Mouse (Mus musculus): ENCODE measurements around the gene Sdhd. TPM values are rescaled to one million over a fixed set of nuclear protein-coding genes. Genes with fewer than 3 reads are reported as not detected.

Gene Sdhd
- polyA plus RNA-seq, 2 experiments: 170 to 266 TPM

GRCm38 (mm10) chr9:50555094-50555446 is 48.5 kb downstream of the Sdhd start, which contains the start of gene Bco2:
Gene Bco2 (minus strand): TSS chr9:50555181.
- no peaks in the 10 kb centered on the region for H3K9me3 ChIP-seq (ENCODE audit: control insufficient read depth, low read length)
- TF ChIP-seq POLR2A (IDR thresholded peaks at IDR 0.05; ENCODE audit: borderline replicate concordance, extremely low read depth, insufficient read depth, insufficient read length): no peak
- no peak for ATAC-seq (ENCODE audit: low FRiP score, low read depth)
- no peak within 1 kb of the TSS for H3K27ac ChIP-seq (replicated peaks; ENCODE audit: low read depth, low read length)
- H3K4me1 ChIP-seq (ENCODE audit: control insufficient read depth, insufficient read depth, low read length): no peaks in the 10 kb centered on the region
- H3K4me3 ChIP-seq (replicated peaks; ENCODE audit: low read length): no peak within 1 kb of the TSS
- H3K4me2 ChIP-seq (replicated peaks; ENCODE audit: low read depth, low read length, severe bottlenecking): peak within 1 kb of the TSS; percentile 25
- H3K9ac ChIP-seq (ENCODE audit: low read depth, low read length, severe bottlenecking): peak within 1 kb of the TSS; percentile 37; the same call in 1 of the 2 replicates
- no peak for DNase-seq (ENCODE audit: low spot score)
- WGBS: 22% methylated on average over 2 of the region's 2 CpGs
- H3K27me3 ChIP-seq (ENCODE audit: control insufficient read depth, insufficient read depth, low read length): no peaks in the 10 kb centered on the region
- no peaks in the 10 kb centered on the region for H3K36me3 ChIP-seq (ENCODE audit: control insufficient read depth, insufficient read depth, low read length)

GRCm38 (mm10) chr9:50554241-50555093 is 49.1 kb downstream of the Sdhd start, which contains the start of gene Il18:
Gene Il18 (plus strand): TSS chr9:50554827.
- ATAC-seq (ENCODE audit: low FRiP score, low read depth): no peak
- no peak within 1 kb of the TSS for H3K4me3 ChIP-seq (replicated peaks; ENCODE audit: low read length)
- H3K27me3 ChIP-seq (ENCODE audit: control insufficient read depth, insufficient read depth, low read length): no peaks in the 10 kb centered on the region
- no peak within 1 kb of the TSS for H3K27ac ChIP-seq (replicated peaks; ENCODE audit: low read depth, low read length)
- H3K9me3 ChIP-seq (ENCODE audit: control insufficient read depth, low read length): no peaks in the 10 kb centered on the region
- no peaks in the 10 kb centered on the region for H3K36me3 ChIP-seq (ENCODE audit: control insufficient read depth, insufficient read depth, low read length)
- H3K9ac ChIP-seq (ENCODE audit: low read depth, low read length, severe bottlenecking): peak within 1 kb of the TSS; percentile 37; the same call in 1 of the 2 replicates
- TF ChIP-seq POLR2A (IDR thresholded peaks at IDR 0.05; ENCODE audit: borderline replicate concordance, extremely low read depth, insufficient read depth, insufficient read length): no peak
- DNase-seq (ENCODE audit: low spot score): peak; percentile 42
- no peaks in the 10 kb centered on the region for H3K4me1 ChIP-seq (ENCODE audit: control insufficient read depth, insufficient read depth, low read length)
- 32% methylated on average over 12 of the region's 12 CpGs for WGBS
- H3K4me2 ChIP-seq (replicated peaks; ENCODE audit: low read depth, low read length, severe bottlenecking): peak within 1 kb of the TSS; percentile 25

GRCm38 (mm10) chr9:50553547-50553946 is 50.1 kb downstream of the Sdhd start:
- H3K4me1 ChIP-seq (ENCODE audit: control insufficient read depth, insufficient read depth, low read length): no peaks in the 10 kb centered on the region
- no peaks in the 10 kb centered on the region for H3K36me3 ChIP-seq (ENCODE audit: control insufficient read depth, insufficient read depth, low read length)
- H3K4me3 ChIP-seq (replicated peaks; ENCODE audit: low read length): no peak overlapping the region
- ATAC-seq (ENCODE audit: low FRiP score, low read depth) (no peak), DNase-seq (ENCODE audit: low spot score) (no peak)
- no peaks in the 10 kb centered on the region for H3K9me3 ChIP-seq (ENCODE audit: control insufficient read depth, low read length)
- WGBS: 75% methylated on average over 2 of the region's 2 CpGs
- no peak for TF ChIP-seq POLR2A (IDR thresholded peaks at IDR 0.05; ENCODE audit: borderline replicate concordance, extremely low read depth, insufficient read depth, insufficient read length)
- no peak overlapping the region for H3K4me2 ChIP-seq (replicated peaks; ENCODE audit: low read depth, low read length, severe bottlenecking)
- H3K27ac ChIP-seq (replicated peaks; ENCODE audit: low read depth, low read length): no peak overlapping the region
- no peaks in the 10 kb centered on the region for H3K27me3 ChIP-seq (ENCODE audit: control insufficient read depth, insufficient read depth, low read length)
- no peak overlapping the region for H3K9ac ChIP-seq (ENCODE audit: low read depth, low read length, severe bottlenecking)

- H3K4me3 ChIP-seq (replicated peaks; ENCODE audit: low read length): no peak overlapping the region
- H3K4me1 ChIP-seq (ENCODE audit: control insufficient read depth, insufficient read depth, low read length): no peaks in the 10 kb centered on the region
- no peaks in the 10 kb centered on the region for H3K36me3 ChIP-seq (ENCODE audit: control insufficient read depth, insufficient read depth, low read length)
- no peak overlapping the region for H3K9ac ChIP-seq (ENCODE audit: low read depth, low read length, severe bottlenecking)
- WGBS: 66% methylated on average over 5 of the region's 5 CpGs
- no peak overlapping the region for H3K27ac ChIP-seq (replicated peaks; ENCODE audit: low read depth, low read length)
- H3K4me2 ChIP-seq (replicated peaks; ENCODE audit: low read depth, low read length, severe bottlenecking): no peak overlapping the region
- H3K27me3 ChIP-seq (ENCODE audit: control insufficient read depth, insufficient read depth, low read length): no peaks in the 10 kb centered on the region
- no peak for TF ChIP-seq POLR2A (IDR thresholded peaks at IDR 0.05; ENCODE audit: borderline replicate concordance, extremely low read depth, insufficient read depth, insufficient read length)
- no peak for DNase-seq (ENCODE audit: low spot score)
- no peak for ATAC-seq (ENCODE audit: low FRiP score, low read depth)
- no peaks in the 10 kb centered on the region for H3K9me3 ChIP-seq (ENCODE audit: control insufficient read depth, low read length)
Measured at GRCm38 (mm10) chr9:50552206-50552605, 51.4 kb downstream of the Sdhd start.

GRCm38 (mm10) chr9:50548936-50549335 is 54.7 kb downstream of the Sdhd start:
- no peak for DNase-seq (ENCODE audit: low spot score)
- 77% methylated on average over 4 of the region's 4 CpGs for WGBS
- no peak for TF ChIP-seq POLR2A (IDR thresholded peaks at IDR 0.05; ENCODE audit: borderline replicate concordance, extremely low read depth, insufficient read depth, insufficient read length)
- Histone ChIP-seq H3K36me3 (ENCODE audit: control insufficient read depth, insufficient read depth, low read length) (no peaks in the 10 kb centered on the region), H3K9me3 (ENCODE audit: control insufficient read depth, low read length) (no peaks in the 10 kb centered on the region), H3K4me2 (replicated peaks; ENCODE audit: low read depth, low read length, severe bottlenecking) (no peak overlapping the region), H3K4me1 (ENCODE audit: control insufficient read depth, insufficient read depth, low read length) (no peaks in the 10 kb centered on the region), H3K27ac (replicated peaks; ENCODE audit: low read depth, low read length) (no peak overlapping the region), H3K27me3 (ENCODE audit: control insufficient read depth, insufficient read depth, low read length) (no peaks in the 10 kb centered on the region), H3K4me3 (replicated peaks; ENCODE audit: low read length) (no peak overlapping the region), H3K9ac (ENCODE audit: low read depth, low read length, severe bottlenecking) (no peak overlapping the region)
- no peak for ATAC-seq (ENCODE audit: low FRiP score, low read depth)
